Mouse (Mus musculus): ENCODE data around the gene Rnf138rt1.

Rnf138rt1 gene

DNA sequence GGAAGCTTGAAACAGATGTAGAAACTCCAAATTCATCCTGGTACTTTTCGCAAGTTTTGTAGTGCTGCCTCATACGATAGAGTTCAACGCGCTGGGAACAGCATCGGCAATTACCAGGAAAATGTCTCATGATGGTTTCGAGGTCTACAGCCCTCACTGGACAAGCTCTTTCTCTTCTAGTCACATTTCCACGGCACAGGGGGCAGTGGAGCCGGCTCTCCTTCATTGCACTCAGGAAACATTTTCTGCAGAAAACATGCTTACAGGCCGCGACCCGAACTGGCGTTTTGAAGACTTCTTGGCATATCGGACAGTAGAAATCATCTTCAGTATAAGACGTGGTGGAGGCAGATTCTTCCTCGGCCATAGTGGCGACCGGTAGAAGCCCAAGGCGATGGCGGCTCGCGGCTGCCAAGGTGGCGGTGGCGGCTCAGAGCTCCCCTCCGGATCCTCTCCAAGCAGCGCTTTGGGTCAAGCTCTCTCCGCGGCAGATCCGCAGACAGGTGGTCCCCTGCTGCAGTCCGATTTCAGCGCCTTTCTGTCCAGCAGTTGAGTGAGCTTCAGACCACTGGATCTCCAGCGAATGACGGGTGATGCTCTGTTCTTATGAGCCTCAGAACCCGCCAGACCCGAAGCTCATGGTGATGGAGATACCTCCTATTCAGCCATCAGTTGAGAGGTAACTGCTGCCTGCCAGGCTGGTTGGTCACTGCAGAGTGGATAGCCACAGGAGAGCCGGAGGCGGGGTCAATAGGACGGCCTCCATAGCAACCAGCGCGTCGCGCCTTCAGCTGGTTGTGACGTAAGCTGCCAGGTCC, at the start of gene Rnf138rt1:
Gene Rnf138rt1 (minus strand): TSS at position 713 of the 818 bp plus-strand sequence.
- CTCF ChIA-PET, result no interaction called here

- CTCF ChIA-PET, result no interaction called here
These were observed 46.1 kb upstream of the Rnf138rt1 start for GRCm38 (mm10) chrX:163807270-163807669.

DNA sequence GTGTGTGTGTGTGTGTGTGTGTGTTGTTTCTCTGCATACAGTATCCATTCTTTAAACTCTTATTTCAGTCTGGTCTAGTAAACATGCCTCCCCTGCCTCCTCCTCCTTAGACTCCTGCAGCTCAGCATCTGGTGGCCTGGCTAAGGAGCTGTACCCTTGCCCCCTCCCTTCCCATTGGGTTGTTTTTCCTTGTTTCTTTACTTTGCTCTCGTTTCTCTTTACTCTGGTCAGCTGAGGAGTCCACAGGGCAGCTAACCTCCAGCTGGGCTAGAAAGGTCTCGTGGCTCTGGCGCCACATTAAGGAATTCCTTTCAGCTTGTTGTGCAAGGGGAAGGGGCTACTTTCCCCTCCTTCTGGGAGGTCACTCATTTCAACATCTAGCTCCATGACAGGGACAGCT, 5.2 kb upstream of the Rnf138rt1 start:
- CTCF ChIA-PET, result no interaction called here

- CTCF ChIA-PET, result no interaction called here
These were observed 303 bp upstream of the Rnf138rt1 start for GRCm38 (mm10) chrX:163761435-163761828.

DNA sequence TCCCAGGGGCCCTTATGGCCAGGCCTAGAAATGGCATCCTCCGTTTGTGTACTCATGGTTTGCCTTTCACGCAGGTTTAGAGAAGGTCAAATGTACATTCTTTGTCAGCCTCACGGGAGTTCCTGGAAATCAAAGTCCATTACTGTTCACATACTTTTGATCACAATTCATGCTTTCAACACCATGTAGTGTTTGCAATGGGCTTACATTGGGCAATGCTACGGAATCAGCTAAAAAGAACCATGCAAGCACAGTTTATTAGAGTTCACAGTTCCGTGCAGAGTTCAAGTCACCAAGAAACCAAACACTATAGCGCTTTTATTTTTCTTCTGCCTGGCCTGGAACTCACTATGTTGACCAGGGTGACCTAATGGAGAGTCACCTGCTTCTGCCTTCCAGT, 15.1 kb downstream of the Rnf138rt1 start:
- CTCF ChIA-PET, result no interaction called here

- CTCF ChIA-PET, result no interaction called here
These were observed 17.2 kb downstream of the Rnf138rt1 start for GRCm38 (mm10) chrX:163743896-163744295.

GRCm38 (mm10) chrX:163738904-163739303, 22.2 kb downstream of the Rnf138rt1 start:
- CTCF ChIA-PET, result no interaction called here

GRCm38 (mm10) chrX:163734145-163734544, 27.0 kb downstream of the Rnf138rt1 start:
- CTCF ChIA-PET, result no interaction called here

GRCm38 (mm10) chrX:163723630-163724029, 37.5 kb downstream of the Rnf138rt1 start:
- CTCF ChIA-PET, result no interaction called here

DNA sequence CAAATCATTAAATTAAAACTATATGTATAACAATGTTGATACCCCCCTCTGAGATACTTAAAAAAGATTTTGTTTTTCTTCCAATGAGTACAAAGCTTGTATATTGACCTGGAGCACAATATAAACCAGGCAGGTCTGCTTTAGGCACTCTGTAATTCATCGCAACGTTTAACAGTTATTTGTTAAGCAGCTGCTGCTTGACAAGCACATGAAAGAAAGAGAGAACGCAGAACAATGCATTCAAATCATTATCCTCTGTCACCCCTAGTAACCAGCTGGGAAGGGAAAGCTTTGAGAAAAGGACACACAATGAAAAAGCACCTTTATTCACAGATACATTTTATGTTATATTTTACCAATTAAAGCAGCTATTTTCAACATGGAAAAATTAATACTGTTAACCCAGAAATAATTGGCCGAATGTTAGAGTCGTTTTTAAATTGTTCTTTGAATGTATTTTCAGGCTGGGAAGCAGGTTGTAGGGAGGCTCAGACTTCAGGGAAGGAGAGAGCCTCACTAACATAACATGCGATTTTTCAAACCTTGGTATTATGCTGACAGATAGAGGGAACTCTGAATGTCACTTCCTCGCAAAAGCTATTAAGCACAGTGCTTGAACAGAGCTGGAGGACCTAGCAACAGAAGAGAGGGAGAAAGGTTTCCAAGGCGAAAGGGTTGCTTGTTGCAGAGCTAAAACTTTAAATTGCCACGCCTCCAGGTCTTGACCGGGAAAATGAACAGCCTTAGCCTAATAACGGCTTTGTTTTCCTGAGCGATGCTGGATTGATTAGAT, 38.1 kb downstream of the Rnf138rt1 start:
- CTCF ChIA-PET, result no interaction called here

DNA sequence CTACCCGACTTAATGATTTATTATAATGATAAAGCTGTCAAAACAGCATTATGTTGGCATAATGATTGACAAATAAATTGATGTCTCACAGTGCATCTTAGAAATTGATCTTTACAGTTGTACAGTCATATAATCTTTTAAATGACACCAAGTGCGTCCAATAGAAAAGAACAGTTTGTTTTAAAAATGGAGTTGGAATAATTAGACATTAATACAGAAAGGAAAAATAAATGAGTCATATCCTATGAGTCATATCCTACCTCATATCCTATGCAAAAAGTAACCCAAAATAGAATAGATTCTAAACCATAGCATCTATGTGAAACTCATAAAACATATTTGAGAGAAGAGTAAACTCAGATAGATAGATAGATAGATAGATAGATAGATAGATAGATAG, 40.5 kb downstream of the Rnf138rt1 start:
- CTCF ChIA-PET, result no interaction called here
